Mouse (Mus musculus) megakaryocyte-erythroid progenitor cell, adult 5-6 weeks (primary cell): ENCODE data around the gene Arhgef3. TPM values are rescaled to one million over a fixed set of nuclear protein-coding genes. Genes with fewer than 3 reads are reported as not detected.

Experiments
- ATAC-seq: replicated peaks from 2 replicates; pipeline ENCODE4 v1.8.0; 2016; ENCODE audit warnings: mild to moderate bottlenecking, inconsistent platforms; ENCODE audit not compliant: severe bottlenecking, poor library complexity, low FRiP score, low TSS enrichment
- total RNA-seq, 2 experiments: library from RNA; stranded (forward) in 1 of 2; stranded (reverse) in 1 of 2; fragments of 200-1000, 215-1000 nt in 1 of 2; fragments of >200 nt in 1 of 2; fragmentation: Nextera tagmentation in 1 of 2; gene quantifications; 2 replicates each; pipeline ENCODE4 v1.2.3; 2014 to 2017

Arhgef3 gene
- total RNA-seq, 2 experiments from 2014 or later, result 3.2 to 4.4 TPM

DNA sequence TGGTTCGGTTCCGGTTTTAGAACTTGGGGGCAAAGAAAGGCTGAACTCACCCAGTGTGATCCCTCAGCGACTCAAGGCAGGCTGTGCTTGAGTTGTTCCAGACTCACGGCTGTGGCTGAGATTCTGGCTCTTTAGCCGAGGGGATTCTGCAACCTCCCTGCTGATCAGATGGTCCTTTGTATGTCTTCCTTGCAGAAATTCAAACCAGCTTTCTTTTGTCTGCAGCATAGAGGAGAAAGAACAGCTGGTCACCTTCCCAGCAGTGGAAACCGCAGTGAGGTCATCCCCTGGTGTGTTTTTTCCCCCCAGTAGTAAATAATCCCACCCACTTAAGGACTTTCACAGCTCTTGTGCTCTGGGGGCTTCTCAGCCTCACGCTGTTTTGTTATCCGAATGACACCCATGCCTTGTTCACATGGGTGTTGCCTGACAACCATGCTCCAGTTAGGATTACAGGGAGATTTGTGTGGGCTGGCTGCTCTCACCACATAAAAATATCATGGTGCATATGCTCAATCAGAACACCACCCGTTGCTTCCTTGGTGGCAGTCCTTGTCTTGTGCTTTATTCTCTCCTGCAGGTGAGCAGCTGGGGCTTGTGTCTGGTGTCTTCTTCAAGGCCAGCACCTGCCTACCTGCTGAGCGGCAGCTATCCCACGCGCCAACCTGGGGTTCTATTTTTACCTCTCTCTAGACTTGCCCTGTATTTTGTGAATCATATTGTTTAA lies 8.8 kb upstream of the Arhgef3 start:
- ATAC-seq, result no peak

DNA sequence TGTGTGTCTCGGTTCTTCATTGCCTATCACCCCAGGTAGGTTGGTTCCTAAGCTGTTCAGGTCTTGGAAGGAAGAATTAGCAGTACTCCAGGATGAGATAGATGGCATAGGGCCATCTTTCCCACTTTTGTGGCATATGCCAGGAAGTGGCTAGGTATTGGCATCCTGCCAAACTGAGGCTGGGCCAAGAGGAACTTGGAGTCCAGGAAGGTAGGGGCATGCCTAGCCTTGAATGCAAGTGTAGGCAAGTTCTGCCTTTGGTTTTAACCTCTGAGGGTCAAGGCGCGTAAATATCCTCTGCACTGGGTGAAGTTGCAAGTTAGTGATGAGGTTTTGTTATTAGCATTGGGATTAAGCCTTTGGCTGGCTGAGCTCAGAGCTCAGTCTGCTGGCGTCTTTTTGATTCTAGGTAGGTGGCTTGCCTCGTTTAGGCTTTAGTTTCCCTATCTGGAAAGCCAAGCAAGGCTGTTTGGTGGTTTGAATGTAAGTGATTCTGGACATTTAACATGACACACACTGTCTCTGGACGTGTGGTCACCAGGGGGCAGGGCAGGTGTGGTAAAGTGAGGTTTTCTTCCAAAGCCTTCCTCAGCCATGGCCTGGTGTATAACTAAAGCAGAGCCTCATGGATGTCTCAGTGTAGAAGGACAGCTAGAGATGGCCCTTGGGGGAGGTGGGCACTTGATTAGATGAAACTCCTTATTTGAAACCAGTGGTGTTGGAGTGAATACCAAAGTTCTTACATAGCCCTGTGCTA lies 5.8 kb upstream of the Arhgef3 start:
- no peak for ATAC-seq

DNA sequence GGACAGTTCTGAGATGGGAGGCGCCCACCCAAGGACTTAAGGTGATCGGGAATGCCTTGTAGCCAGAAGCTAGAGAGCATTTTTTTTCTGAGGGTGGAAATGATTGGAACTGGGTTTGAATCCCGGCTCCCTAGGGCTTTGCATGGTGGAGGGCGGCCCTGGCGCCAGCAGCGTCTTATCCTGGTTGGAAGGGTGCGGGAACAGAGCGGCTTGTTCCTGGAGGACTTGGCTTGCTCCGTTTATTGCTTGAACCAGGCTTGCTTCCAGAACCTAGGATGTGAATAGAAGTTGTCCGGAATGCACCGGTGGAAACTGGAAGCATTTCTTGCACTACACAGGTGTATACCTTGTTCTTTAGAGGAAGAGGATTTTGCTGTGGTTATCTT lies 569 bp downstream of the Arhgef3 start:
- ATAC-seq, result no peak

DNA sequence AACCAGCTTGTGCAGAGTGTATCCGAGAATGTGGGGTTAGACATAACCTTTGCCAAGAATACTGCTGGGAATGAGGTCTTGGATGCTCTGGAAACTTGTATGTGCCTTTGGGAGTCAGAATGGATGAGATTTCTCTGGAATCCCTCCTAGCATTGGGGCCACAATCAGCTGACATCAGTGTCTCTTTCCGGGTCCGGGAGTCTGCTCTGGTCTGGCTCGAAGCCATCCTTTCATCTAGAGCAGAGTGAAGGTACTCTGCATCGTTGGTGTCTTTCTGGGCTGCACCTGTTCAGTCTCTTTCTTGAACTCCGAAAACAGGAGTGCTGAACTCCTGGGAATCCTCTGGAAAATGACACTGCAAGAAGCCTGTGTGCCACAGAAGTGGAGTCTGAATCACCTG lies 1.3 kb downstream of the Arhgef3 start:
- no peak for ATAC-seq

DNA sequence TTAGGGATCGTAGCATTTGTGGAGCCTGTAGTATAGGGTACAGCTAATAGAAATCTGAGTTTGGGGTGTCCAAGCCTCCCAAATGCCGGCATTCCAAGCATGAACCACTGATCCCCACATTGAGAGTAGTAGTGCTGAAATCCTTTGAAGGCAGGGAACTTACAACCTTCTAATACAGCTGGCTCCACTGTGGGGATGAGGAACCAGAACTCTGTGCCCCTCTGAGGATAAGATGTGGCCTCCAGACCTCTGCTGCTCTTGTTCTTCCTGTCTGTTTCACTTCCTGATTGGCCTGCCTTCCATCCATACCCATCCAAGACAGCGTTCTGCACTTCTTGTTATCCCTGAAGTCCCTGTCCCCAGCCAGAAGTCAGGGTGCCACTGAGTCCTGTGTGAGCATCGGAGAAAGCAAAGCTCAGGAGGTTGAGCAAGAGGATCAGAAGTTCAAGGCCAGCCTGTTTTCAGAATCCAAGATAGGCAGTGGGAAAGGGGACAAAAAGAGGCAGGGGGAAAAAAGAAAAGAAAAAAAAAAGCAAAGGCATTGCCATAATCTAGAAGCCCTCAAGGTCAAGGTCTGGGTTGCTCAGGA lies 2.0 kb downstream of the Arhgef3 start:
- ATAC-seq, result no peak

DNA sequence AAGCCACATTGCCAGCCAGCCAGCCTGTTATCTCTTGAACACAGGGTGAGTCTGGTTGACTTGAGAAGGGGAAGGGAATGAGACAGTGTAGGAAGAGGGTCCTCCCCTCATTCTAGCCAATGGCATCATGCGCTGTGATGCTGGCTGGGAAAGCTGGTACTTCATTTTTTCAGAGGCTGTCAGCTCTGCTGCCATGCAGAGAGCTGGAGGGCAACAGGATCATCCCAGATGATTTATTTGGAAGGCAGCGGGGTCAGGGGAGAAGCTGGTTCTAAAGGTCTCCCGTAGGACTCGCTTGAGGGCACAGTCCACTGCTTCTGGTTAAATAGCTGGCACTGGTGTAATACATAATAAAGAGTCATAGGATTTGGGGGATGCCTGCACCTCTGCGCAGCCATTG lies 3.8 kb downstream of the Arhgef3 start:
- no peak for ATAC-seq

DNA sequence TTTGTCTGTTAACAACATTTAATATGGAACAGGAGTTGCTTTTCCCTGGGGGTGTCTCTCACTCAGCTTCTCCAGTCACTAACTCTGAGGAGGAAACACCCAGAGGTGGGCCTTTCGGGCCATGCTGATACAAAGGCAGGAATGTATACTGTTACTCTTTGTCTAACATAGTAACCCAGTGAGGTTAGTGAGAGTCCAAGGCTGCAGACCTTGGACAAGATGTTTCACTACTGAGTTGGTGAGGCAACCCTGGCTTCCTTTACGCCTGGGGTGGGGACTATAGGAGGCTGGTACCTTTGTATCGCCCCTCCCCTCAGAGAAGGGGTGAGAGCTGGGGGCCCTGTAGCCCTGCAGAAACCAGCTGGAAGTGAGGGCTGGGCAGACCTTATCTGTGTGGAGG lies 7.9 kb downstream of the Arhgef3 start:
- ATAC-seq, result no peak

DNA sequence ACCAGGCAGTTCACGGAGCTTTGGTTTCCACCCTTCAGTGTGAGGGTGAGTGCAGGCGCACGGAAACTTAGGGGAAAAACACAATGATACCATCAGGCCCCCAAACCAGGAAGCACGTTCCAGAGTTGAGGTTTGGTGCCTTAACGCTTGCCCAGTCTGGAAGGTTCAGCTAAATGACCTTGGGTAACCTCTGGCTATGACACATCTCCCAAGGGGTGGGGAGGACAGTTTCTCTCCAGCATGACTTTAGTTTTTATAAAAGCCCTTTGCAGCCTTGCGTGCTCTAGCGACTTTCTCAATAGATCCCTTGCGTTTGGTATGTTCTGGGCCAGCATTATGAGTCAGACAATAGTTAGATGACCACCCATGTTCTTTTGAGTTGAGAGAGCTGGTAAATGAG lies 8.8 kb downstream of the Arhgef3 start:
- no peak for ATAC-seq

DNA sequence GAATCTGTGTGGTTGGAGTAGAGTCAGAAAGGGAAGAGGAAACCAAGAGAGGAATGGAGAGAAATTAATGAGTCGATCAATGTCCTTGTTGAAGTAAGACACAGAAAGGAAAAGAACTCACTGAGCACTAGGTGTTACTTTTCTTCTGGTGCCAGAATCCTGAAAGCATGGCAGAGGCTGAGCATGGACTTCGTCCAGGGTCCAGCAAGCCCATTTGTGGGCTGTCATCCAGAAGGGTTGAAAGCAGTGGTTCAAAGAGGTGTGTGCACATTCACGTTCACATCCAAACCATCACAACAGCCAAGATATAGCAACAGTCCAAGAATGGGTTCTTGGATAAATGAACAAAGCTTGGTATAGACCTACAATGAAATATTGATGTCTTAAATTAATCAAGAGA lies 15.3 kb downstream of the Arhgef3 start:
- ATAC-seq, result no peak

DNA sequence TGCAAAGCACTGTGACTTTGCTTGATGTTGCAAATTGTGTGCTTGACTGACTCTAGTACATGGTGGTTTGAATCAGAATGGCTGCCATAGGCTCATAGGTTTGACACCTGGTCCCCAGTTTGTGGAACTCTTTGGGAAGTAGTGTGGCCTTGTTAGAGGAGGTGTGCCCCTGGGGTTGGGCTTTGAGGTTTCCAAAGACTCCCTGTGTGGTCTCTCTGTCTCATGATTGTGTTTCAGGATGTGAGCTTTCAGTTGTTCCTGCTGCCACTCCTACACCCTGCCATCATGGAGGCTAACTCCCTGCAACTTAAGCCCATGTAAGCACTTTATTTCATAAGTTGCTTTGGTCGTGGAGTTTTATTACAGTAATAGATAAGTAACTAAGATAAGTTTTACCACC lies 16.0 kb downstream of the Arhgef3 start:
- no peak for ATAC-seq

DNA sequence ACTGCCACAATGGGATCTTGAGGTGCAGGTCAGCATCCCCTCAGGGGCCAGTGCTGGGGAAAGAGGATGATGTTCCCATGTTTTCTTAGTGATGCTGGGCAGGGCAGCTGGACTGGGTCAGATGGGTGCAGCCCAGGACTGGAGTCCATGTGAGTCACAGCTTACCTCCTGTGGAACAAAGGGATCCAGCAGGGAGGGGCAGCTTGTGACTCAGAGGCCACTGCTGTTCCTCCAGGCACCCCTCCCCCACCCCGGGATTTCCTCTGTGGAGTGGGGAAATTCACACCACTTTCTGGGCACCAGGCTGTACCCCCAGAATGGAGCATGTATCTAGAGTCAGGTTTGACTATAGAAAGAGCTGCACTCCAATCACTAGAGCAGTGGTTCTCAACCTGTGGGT lies 16.8 kb downstream of the Arhgef3 start:
- no peak for ATAC-seq

DNA sequence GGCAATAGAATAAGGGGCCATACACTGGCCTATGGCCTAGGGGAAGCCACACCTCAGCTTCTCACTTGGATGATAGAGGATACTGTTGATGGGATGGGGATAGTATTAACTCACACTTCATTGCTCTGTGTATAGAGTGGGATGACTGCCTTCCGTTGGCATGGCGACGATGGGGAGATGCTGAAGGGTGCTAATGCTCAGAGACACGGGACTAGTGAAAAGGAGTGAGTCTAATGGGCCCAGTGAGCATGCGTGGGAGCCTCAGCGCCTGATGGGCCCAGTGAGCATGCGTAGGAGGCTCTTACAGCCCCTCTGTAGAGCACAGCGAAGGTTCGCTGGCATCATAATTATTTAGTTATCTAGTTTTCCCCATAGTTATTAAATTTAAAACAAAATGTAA lies 24.2 kb downstream of the Arhgef3 start:
- no peak for ATAC-seq

DNA sequence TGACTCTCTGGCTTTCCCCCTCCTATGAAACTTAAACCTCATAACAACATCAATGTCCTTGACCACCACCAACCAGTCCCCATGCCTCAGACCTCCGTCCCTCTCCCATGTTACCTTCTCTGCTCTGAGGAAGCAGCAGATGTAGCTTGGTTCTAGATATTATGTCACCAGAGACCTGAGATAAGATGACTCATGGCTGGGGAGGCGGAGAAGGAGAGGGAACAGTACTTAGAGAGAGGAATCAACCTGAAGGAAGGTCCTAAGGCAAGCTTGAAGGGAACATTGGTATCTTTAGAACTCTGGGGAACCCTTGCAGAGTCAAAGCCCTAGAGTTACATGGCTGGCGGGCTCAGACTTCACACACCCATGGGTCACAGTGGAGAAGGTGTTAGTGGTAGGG lies 25.3 kb downstream of the Arhgef3 start:
- no peak for ATAC-seq

DNA sequence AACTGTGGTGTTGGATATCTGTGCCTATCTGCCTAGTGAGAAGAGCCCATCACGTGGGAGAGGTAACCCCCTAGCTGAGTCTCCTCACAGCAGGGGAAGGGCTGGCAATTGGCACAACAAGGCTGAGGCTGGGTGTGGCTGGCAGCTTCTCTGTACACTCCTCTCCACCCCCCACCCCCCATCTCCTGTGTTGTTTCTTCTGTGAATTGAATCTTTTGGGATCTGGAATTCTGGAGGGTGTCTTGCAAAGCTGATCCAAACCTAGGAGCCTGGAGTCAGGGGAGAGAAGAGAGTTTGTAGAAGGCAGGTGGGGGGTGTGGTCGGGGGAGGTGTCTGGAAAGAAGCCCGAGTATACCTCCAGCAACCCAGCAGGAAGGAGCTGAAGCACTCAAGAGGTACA lies 26.8 kb downstream of the Arhgef3 start:
- no peak for ATAC-seq

DNA sequence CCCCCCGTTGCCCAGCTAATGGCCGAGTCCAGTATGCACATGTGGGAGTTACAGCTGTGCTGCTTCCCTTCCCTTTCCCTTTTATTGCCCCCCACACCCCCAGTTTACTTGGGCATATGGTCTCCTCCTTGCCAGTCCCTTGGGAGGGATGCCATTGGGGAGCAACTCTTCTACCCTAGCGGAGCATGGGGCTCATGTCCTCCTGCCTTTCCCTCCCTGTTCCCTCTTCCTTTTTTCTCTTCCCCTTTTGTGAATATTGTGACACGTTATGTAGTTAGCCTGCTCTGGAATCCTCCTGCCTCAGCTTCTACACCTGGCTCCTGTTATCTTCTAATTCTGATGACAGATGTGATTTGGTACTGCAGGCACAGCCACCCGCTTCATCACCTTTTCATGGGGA lies 28.0 kb downstream of the Arhgef3 start:
- no peak for ATAC-seq

DNA sequence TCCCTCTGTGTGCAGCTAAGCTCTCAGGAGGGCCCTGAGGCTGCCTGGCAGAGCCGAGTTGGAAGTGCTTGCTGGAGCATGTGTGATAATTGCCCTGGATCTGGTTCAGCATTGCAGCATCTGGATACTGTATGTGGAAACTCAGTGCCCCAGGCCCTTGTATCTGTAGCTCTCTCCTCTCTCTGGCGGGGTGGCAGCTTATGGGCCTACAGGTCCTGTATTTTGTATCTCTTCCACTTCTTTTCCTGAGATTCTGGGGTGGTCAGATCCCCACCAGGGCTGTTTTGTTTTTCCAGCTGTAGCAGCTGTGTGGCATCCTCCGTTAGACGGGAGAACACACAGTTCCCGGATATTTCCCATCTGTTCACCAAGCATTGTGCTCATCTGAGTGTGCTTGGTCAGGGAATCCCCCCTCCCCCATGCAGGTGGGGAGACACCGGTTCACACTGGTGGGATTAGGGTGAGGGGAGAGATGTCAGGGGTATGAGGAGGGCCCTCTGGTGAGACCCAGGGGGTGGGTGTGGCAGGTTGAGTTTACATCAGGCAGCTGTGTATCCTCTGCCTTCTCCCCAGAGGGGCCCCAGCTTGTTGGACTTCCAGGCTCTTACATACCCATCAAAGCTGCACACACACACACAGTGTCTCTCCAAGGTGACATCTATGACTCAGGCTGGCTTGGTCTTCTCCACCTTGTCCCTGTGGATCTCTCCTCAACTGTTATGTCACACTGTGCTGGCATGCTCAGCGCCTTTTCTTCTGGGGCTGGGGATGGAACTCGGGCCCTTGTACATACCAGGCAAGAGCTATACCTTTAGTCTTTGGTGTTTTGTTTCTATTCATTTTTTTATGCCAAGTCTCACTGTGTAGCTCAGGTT lies 30.7 kb downstream of the Arhgef3 start:
- no peak for ATAC-seq

DNA sequence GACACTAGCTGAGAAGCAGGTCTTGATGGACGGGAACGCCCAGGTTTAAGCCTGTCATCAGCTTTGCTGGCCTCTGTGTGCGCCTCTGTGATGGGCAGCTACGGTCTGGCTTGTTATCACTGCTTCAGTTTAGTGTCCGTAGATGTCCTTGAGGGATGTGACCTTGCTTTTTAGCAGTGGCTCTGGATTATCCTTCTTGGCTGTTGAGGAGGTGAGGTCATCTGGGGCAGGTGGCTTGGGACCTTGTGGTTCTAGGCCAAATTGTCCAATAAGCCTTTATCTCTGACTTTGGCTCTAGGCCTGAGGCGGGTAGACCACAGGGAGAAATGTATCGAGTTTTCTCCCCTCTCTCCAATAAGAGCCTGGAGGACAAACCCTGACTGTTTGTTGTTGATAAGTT lies 33.0 kb downstream of the Arhgef3 start:
- ATAC-seq, result no peak

DNA sequence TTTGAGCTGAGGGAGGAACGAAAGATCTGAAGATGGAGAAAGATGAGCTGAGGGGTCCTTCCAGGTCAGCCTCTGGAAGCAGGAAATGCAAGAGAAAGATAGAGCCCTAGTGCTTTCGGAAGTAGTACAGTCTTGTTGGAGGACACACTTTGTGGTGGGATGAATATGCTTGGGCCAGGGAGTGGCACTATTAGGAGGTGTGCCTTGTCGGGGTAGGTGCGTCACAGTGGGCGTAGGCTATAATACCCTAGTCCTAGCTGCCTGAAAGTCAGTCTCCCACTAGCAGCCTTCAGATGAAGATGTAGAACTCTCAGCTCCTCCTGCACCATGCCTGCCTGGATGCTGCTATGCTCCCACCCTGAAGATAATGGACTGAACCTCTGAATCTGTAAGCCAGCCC lies 34.7 kb downstream of the Arhgef3 start:
- no peak for ATAC-seq

DNA sequence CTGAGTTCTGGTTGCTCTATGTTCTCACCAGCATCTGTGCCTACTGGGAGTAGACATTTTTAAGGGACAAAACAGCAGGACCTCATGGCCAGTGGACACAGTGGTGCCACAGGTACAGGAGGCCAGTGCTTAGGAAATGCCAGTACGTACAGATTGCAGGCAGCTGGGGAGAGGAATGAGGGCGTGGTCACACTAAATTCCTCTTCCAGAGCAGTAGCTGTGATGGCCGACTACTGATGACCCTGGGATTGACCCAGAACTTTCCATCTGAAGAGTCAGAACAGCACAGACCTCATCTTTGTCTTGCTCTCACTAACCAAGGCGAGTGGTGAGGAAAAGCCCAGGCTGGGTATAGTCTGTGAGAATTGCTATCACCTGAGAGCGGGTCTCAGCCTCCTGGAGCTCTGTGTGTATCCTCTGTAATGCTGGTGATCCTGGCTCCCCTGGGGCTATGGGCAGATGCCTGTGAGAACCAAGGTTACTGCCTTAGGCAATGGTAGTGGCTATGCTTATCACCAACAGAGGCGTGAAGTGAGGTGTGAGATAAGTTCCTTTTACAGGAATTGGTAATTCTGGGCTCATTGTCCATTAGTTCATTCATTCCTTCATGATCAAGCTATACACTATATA lies 35.4 kb downstream of the Arhgef3 start:
- ATAC-seq, result no peak

DNA sequence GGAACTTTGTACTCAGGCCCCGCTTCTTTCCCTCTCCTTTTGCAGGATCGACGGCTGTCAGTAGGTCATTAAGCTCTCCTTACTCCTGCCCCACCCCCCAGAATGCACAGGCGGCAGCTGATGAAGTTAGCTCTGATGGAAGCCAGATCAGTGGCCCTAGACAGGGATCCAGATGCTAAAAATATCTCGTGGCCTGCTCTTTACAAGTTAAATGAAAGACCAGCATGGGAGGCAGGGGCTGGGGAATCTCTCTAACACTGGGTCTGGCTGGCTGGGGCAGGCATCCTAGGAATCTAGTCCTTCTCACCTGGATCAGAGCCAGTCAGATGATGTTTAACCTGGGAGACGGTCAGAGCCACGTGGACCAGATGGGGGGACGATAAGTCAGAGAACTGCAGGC lies 36.7 kb downstream of the Arhgef3 start:
- ATAC-seq, result no peak
